Mouse (Mus musculus): ENCODE data around the gene Slc25a53. TPM values are rescaled to one million over a fixed set of nuclear protein-coding genes. Genes with fewer than 3 reads are reported as not detected.
A peak's percentile ranks its signal among the peaks of the same experiment; 100 is the strongest.
"Not testable (repeated sequence)": the region's sequence is repeated elsewhere in the genome, so short reads cannot be mapped to it uniquely, and the experiment has no call there.

Gene Slc25a53
- polyA plus RNA-seq, 1 experiment from 2014 or later, result 14.7 TPM

DNA sequence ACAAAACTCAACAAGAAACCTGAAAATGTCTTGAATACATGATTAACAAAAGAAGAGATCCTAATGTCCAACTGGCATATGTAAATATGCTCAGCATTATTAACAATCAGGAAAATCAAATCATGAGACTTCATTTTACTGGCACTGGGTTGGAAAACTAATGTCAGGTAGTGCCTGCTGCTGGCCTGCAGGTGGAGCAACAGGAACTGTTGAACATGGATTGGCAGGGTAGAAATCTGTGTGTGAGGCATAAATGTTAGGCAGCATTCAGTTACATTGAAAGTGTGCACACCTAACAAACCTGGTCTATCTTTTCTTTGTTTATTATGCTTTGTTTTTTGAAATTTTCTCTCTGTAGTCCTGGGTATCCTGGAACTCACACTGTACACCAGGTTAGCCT lies 59.5 kb downstream of the Slc25a53 start:
- Histone ChIP-seq H3K9me3 (ENCODE audit: control insufficient read depth, low read length) (no peaks in the 10 kb centered on the region), H3K4me3 (ENCODE audit: low read length) (no peak overlapping the region), H3K4me2 (ENCODE audit: low read length) (no peak overlapping the region), H3K36me3 (ENCODE audit: control insufficient read depth, insufficient read depth, low read length) (no peaks in the 10 kb centered on the region), H3K9ac (ENCODE audit: low read depth, low read length) (no peak overlapping the region), H3K4me1 (ENCODE audit: control insufficient read depth, insufficient read depth, low read depth, low read length) (no peaks in the 10 kb centered on the region), H3K27ac (ENCODE audit: low read depth, low read length) (no peak overlapping the region), H3K27me3 (replicated peaks; ENCODE audit: control insufficient read depth, insufficient read depth, low read length) (no peaks in the 10 kb centered on the region)
- no peak for ATAC-seq

DNA sequence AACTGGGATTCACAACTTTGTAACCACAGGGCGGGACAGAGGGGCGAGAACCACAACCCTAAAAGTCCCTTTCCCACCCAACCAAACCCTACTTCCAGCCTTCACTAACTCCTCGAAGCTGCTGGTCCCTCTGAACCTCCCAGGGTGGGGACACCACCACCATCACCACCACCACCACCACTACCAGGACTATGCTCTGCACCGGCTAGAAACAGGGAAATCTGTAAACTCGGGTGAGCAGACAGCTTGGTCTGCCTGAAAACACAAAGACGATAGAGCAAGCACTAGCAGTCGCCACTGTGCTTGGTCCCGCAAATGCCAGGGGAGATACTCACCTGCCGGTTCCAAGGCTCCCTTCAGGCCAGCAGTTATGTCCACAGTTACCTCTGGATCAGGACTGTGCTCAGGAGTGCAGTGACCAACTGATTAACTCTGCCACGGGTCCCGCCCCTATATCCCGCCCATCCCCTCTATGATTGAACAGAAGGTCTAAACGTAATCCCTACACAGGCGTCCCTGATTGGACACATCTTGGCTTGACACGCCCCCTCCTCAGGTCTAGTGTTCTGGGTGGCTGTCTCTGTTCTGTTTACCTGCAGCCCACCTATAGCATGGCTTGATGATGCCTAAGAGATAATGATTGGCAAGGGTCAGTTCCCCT lies 61.5 kb downstream of the Slc25a53 start, which contains the start of the genes Tmsb15l and Tmsb15b1:
TSS of gene Tmsb15l (minus strand) at position 446 of the 661 bp plus-strand sequence.
TSS of gene Tmsb15b1 (minus strand) at position 451 of the 661 bp plus-strand sequence.
- no peaks in the 10 kb centered on the region for H3K27me3 ChIP-seq (replicated peaks; ENCODE audit: control insufficient read depth, insufficient read depth, low read length)
- H3K4me2 ChIP-seq (ENCODE audit: low read length), result peak within 1 kb of the TSS; percentile 59
- H3K4me3 ChIP-seq (ENCODE audit: low read length), result peak within 1 kb of the TSS; percentile 53
- H3K9ac ChIP-seq (ENCODE audit: low read depth, low read length), result peak within 1 kb of the TSS; percentile 61
- peak; percentile 100 for ATAC-seq
- no peaks in the 10 kb centered on the region for H3K9me3 ChIP-seq (ENCODE audit: control insufficient read depth, low read length)
- no peaks in the 10 kb centered on the region for H3K36me3 ChIP-seq (ENCODE audit: control insufficient read depth, insufficient read depth, low read length)
- H3K27ac ChIP-seq (ENCODE audit: low read depth, low read length), result no peak within 1 kb of the TSS
- no peaks in the 10 kb centered on the region for H3K4me1 ChIP-seq (ENCODE audit: control insufficient read depth, insufficient read depth, low read depth, low read length)
- 26% methylated on average over 13 of the region's 15 CpGs for WGBS

DNA sequence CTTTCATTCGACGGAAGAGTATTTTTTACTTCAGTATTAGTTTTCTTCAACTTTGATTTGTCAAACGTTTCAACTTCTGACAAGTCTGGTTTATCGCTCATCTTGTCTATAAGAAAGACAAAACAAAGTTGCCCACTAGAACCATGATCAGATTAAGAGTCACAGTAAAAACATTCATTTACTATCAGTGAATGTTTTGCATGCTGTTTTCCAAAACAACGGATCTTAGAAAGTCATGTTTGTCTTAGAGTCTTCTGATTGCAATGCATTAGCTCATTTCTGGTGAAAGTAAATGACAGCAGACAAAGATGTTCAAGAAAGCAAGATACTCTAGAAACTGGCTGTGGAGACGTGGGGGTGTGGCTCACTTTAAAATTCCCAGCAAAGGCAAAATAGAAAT lies 62.7 kb downstream of the Slc25a53 start, which contains the start of gene Tmsb15b2:
TSS of gene Tmsb15b2 (minus strand) at position 101 of the 400 bp plus-strand sequence.
- not testable (repeated sequence) for H3K27ac ChIP-seq (ENCODE audit: low read depth, low read length); H3K36me3 ChIP-seq (ENCODE audit: control insufficient read depth, insufficient read depth, low read length); ATAC-seq; H3K27me3 ChIP-seq (replicated peaks; ENCODE audit: control insufficient read depth, insufficient read depth, low read length); H3K4me1 ChIP-seq (ENCODE audit: control insufficient read depth, insufficient read depth, low read depth, low read length); H3K9me3 ChIP-seq (ENCODE audit: control insufficient read depth, low read length)
- Histone ChIP-seq H3K4me3 (ENCODE audit: low read length) (peak within 1 kb of the TSS; percentile 53), H3K9ac (ENCODE audit: low read depth, low read length) (peak within 1 kb of the TSS; percentile 61), H3K4me2 (ENCODE audit: low read length) (peak within 1 kb of the TSS; percentile 59)
- 89% methylated on average over 6 of the region's 6 CpGs for WGBS

DNA sequence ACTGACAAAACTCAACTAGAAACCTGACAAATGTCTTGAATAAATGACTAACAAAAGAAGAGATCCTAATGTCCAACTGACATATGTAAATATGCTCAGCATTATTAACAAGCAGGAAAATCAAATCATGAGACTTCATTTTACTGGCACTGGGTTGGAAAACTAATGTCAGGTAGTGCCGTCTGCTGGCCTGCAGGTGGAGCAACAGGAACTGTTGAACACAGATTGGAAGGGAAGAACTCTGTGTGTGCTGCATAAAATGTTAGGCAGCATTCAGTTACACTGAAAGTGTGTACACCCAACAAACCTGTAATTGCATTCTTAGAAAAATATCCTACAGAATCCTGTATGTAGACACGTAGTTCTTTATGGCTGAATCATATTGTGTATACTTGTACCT lies 78.4 kb downstream of the Slc25a53 start:
- ATAC-seq, result no peak
- no peaks in the 10 kb centered on the region for H3K9me3 ChIP-seq (ENCODE audit: control insufficient read depth, low read length)
- H3K4me3 ChIP-seq (ENCODE audit: low read length), result no peak overlapping the region
- H3K36me3 ChIP-seq (ENCODE audit: control insufficient read depth, insufficient read depth, low read length), result no peaks in the 10 kb centered on the region
- H3K27ac ChIP-seq (ENCODE audit: low read depth, low read length), result no peak overlapping the region
- 15% methylated on average over 2 of the region's 2 CpGs for WGBS
- H3K27me3 ChIP-seq (replicated peaks; ENCODE audit: control insufficient read depth, insufficient read depth, low read length), result no peaks in the 10 kb centered on the region
- no peak overlapping the region for H3K4me2 ChIP-seq (ENCODE audit: low read length)
- H3K9ac ChIP-seq (ENCODE audit: low read depth, low read length), result no peak overlapping the region
- H3K4me1 ChIP-seq (ENCODE audit: control insufficient read depth, insufficient read depth, low read depth, low read length), result no peaks in the 10 kb centered on the region

DNA sequence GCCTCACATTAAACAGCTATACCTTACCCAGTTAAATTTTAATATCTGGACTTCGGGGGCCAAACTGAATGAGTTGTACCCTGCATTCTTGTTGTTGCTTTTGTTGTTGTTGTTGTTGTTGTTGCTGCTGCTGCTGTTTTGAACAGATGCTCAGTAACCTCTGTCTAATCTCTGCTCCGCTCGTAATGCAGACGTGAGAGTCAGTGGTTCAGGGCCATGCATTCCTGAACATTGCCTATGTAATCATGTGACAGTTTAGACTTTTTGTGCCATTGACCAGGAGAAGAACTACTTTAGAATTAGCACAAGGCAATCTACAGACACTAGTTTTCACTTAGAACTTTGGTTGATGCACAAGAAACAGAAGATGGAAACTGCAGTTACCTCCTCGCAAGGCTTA lies 79.8 kb downstream of the Slc25a53 start:
- 56% methylated on average over 5 of the region's 5 CpGs for WGBS
- H3K4me2 ChIP-seq (ENCODE audit: low read length), result peak overlapping the region; percentile 50
- not testable (repeated sequence) for H3K27me3 ChIP-seq (replicated peaks; ENCODE audit: control insufficient read depth, insufficient read depth, low read length); H3K9ac ChIP-seq (ENCODE audit: low read depth, low read length); H3K36me3 ChIP-seq (ENCODE audit: control insufficient read depth, insufficient read depth, low read length); H3K9me3 ChIP-seq (ENCODE audit: control insufficient read depth, low read length); H3K4me1 ChIP-seq (ENCODE audit: control insufficient read depth, insufficient read depth, low read depth, low read length); H3K27ac ChIP-seq (ENCODE audit: low read depth, low read length)
- peak; percentile 32 for ATAC-seq
- H3K4me3 ChIP-seq (ENCODE audit: low read length), result peak overlapping the region; percentile 47

DNA sequence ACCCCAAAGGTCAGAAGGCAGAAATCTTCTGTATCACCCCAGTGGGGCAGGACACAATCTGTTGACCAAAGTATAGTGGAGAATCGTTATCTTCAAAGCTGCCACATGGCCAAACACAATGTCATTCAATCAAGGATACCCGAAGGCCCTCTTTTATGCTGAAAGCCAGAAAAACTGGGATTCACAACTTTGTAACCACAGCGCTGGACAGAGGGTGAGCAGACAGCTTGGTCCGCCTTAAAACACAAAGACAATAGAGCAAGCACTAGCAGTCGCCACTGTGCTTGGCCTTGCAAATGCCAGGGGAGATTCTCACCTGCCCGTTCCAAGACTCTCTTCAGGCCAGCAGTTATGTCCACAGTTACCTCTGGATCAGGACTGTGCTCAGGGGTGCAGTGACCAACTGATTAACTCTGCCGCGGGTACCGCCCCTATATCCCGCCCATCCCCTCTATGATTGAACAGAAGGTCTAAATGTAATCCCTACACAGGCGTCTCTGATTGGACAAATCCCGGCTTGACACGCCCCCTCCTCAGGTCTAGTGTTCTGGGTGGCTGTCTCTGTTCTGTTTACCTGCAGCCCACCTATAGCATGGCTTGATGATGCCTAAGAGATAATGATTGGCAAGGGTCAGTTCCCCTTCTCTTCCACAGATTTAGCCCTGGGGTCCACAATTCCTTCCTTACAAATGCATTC lies 80.4 kb downstream of the Slc25a53 start:
- not testable (repeated sequence) for H3K27ac ChIP-seq (ENCODE audit: low read depth, low read length); H3K4me1 ChIP-seq (ENCODE audit: control insufficient read depth, insufficient read depth, low read depth, low read length); H3K36me3 ChIP-seq (ENCODE audit: control insufficient read depth, insufficient read depth, low read length); H3K27me3 ChIP-seq (replicated peaks; ENCODE audit: control insufficient read depth, insufficient read depth, low read length); H3K9me3 ChIP-seq (ENCODE audit: control insufficient read depth, low read length)
- Histone ChIP-seq H3K9ac (ENCODE audit: low read depth, low read length) (peak overlapping the region; percentile 55), H3K4me2 (ENCODE audit: low read length) (peak overlapping the region; percentile 50), H3K4me3 (ENCODE audit: low read length) (peak overlapping the region; percentile 47)
- ATAC-seq, result peak; percentile 100
- 18% methylated on average over 13 of the region's 13 CpGs for WGBS

DNA sequence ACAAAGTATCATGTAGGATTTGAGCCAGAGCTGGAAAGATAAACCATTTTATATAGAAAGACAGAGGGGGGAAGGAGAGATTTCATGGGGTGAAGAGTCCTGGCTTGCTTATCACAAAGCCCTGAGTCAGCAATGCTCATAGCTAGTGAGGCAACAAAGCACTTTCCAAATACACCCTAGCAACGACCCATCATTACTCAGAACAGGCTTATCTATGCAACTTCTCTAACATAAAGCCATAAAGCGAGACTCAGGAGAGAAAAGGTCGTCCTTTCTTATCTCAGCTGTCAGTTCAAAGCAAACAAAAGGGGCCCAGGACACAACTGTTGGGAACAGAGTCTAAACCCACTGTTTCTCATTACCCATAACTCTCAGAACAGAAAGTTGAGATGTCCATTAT lies 100.1 kb downstream of the Slc25a53 start:
- Histone ChIP-seq H3K4me3 (ENCODE audit: low read length) (no peak overlapping the region), H3K36me3 (ENCODE audit: control insufficient read depth, insufficient read depth, low read length) (no peaks in the 10 kb centered on the region), H3K4me2 (ENCODE audit: low read length) (no peak overlapping the region), H3K9ac (ENCODE audit: low read depth, low read length) (no peak overlapping the region), H3K4me1 (ENCODE audit: control insufficient read depth, insufficient read depth, low read depth, low read length) (no peaks in the 10 kb centered on the region), H3K9me3 (ENCODE audit: control insufficient read depth, low read length) (no peaks in the 10 kb centered on the region), H3K27me3 (replicated peaks; ENCODE audit: control insufficient read depth, insufficient read depth, low read length) (no peaks in the 10 kb centered on the region), H3K27ac (ENCODE audit: low read depth, low read length) (no peak overlapping the region)
- 67% methylated on average over 3 of the region's 3 CpGs for WGBS
- no peak for ATAC-seq

Other genes with a start within 250 kb of the Slc25a53 start
- 15.4 and 16.3 TPM in 2 replicates for gene Plp1, start 215.6 kb downstream of the Slc25a53 start, polyA plus RNA-seq (2015; fragmentation: Nextera tagmentation; extraction: Ambion mirVana)
- gene Rab9b, start 169.5 kb downstream of the Slc25a53 start, polyA plus RNA-seq (2015; fragmentation: Nextera tagmentation; extraction: Ambion mirVana), result 24.3 and 27.8 TPM in 2 replicates
- not detected in 2 replicates for gene H2bfm, start 111.0 kb downstream of the Slc25a53 start, polyA plus RNA-seq (2015; fragmentation: Nextera tagmentation; extraction: Ambion mirVana)
- gene Tmsb15b2, start 62.8 kb downstream of the Slc25a53 start, polyA plus RNA-seq (2015; fragmentation: Nextera tagmentation; extraction: Ambion mirVana), result 67.2 and 73.8 TPM in 2 replicates
- 7.4 and 7.7 TPM in 2 replicates for gene Tmsb15l, start 61.4 kb downstream of the Slc25a53 start, polyA plus RNA-seq (2015; fragmentation: Nextera tagmentation; extraction: Ambion mirVana)
- gene Tmsb15b1, start 61.4 kb downstream of the Slc25a53 start, polyA plus RNA-seq (2015; fragmentation: Nextera tagmentation; extraction: Ambion mirVana), result 29.2 and 29.5 TPM in 2 replicates
- gene Zcchc18, start 45.1 kb downstream of the Slc25a53 start, polyA plus RNA-seq (2015; fragmentation: Nextera tagmentation; extraction: Ambion mirVana), result 480 and 547 TPM in 2 replicates
- gene Fam199x, start 11.3 kb upstream of the Slc25a53 start, polyA plus RNA-seq (2015; fragmentation: Nextera tagmentation; extraction: Ambion mirVana), result 6.9 and 8.2 TPM in 2 replicates
- not detected in 2 replicates for gene Esx1, start 83.8 kb upstream of the Slc25a53 start, polyA plus RNA-seq (2015; fragmentation: Nextera tagmentation; extraction: Ambion mirVana)